Mouse (Mus musculus): ENCODE measurements at regions not wholly inside any gene's neighbourhood (a gene's known extent, or its start where the extent isn't known, plus 50 kb on each side); places are given as distances from the start of the nearest gene placed in this dataset.

- no peak for DNase-seq (ENCODE audit: low spot score)
Observed at GRCm38 (mm10) chr4:142302041-142302723, 63.0 kb upstream of the Kazn start.

GRCm38 (mm10) chr4:142298770-142299337, 59.7 kb upstream of the Kazn start:
- DNase-seq (ENCODE audit: low spot score): no peak

- no peak for DNase-seq (ENCODE audit: low spot score)
Observed at GRCm38 (mm10) chr4:142292760-142293159, 53.6 kb upstream of the Kazn start.

GRCm38 (mm10) chr4:142292334-142292733, 53.1 kb upstream of the Kazn start:
- no peak for DNase-seq (ENCODE audit: low spot score)

- no peak for DNase-seq (ENCODE audit: low spot score)
Observed at GRCm38 (mm10) chr4:142291366-142291765, 52.2 kb upstream of the Kazn start.

Measured in MN1 (cell line).